In the genomic region with DNA sequence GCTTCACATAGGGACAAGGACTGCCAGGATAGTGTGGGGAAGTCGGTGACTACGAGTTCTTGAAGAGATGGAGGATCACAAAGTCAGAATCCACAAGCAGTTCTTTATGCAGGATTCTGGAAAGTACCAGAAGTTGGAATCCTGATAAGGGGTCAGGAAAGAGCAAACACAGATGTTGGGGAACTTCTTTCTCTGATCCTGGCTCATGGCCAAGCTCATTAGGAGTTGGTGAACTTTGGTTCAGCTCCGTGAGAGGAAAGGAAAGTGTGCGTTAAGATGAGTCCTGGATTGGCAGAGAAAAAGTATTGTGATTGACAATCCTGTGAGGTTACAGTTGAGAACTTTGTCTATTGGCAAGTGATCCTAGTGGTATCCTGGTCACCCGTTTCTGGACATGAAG, we compare ENCODE assay signal across 15 mouse cellular contexts.
"Had no signal": no experiment of that assay in that cellular context is flagged by ENCODE, and none has a peak within 500 bp of the region (broad histone marks: within the 10 kb centered on the region; RNA-seq: fewer than 3 reads in every experiment).

No protein-coding gene starts in this region.

- DNase-seq: lung, adult 18-20 months; lung, embryonic 14.5 days; lung, postnatal 10 days; lung, postnatal 4 days; midbrain, embryonic 14.5 days; right cerebral cortex, postnatal 14 days; spleen, adult 18-20 months; thymus, adult 18-20 months; thymus, postnatal 14 days; thymus, postnatal 36 days had no signal

- H3K9ac ChIP-seq: lung, embryonic 14.5 days; midbrain, embryonic 12.5 days; neural tube, embryonic 12.5 days had no signal

- H3K36me3 ChIP-seq: midbrain, embryonic 10.5 days; midbrain, embryonic 12.5 days; neural tube, embryonic 12.5 days had no signal

- H3K4me2 ChIP-seq: lung, embryonic 14.5 days; midbrain, embryonic 12.5 days; neural tube, embryonic 12.5 days had no signal

- H3K27ac ChIP-seq: midbrain, embryonic 10.5 days; midbrain, embryonic 12.5 days; neural tube, embryonic 12.5 days had no signal

- H3K27me3 ChIP-seq: midbrain, embryonic 12.5 days; neural tube, embryonic 12.5 days had no signal

- H3K9me3 ChIP-seq: midbrain, embryonic 10.5 days; midbrain, embryonic 12.5 days; neural tube, embryonic 12.5 days had no signal

- H3K4me1 ChIP-seq: midbrain, embryonic 10.5 days; midbrain, embryonic 12.5 days; neural tube, embryonic 12.5 days had no signal

- H3K4me3 ChIP-seq: midbrain, embryonic 10.5 days; midbrain, embryonic 12.5 days; myocyte; neural tube, embryonic 12.5 days had no signal

- ATAC-seq: midbrain, embryonic 16.5 days had no signal
